Mouse (Mus musculus): ENCODE measurements around the gene Nav1.

Gene Nav1

GRCm38 (mm10) chr1:135607019-135607418 is at the start of gene Nav1:
Gene Nav1, minus strand, starts transcription at chr1:135607295.
- DNase-seq: no peak

DNA sequence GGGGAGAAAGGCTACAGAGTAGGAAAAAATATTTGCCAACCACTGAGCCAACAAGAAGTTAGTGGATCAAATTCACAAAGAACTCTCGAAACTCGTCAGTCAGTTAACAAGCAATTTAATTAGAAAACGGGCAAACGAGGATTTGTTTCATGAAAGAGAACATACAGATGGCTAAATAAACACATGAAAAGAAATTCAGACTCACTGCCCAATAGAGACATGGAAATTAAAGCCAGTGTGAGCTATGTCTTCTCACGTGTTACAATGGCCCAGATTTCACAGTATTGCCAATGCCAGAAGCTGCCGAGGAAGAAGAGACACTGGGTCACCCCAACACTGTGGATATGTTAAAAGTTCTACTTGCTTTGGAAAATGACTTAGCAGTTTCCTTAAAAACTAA is 46.8 kb upstream of the Nav1 start:
- no peak for DNase-seq

DNA sequence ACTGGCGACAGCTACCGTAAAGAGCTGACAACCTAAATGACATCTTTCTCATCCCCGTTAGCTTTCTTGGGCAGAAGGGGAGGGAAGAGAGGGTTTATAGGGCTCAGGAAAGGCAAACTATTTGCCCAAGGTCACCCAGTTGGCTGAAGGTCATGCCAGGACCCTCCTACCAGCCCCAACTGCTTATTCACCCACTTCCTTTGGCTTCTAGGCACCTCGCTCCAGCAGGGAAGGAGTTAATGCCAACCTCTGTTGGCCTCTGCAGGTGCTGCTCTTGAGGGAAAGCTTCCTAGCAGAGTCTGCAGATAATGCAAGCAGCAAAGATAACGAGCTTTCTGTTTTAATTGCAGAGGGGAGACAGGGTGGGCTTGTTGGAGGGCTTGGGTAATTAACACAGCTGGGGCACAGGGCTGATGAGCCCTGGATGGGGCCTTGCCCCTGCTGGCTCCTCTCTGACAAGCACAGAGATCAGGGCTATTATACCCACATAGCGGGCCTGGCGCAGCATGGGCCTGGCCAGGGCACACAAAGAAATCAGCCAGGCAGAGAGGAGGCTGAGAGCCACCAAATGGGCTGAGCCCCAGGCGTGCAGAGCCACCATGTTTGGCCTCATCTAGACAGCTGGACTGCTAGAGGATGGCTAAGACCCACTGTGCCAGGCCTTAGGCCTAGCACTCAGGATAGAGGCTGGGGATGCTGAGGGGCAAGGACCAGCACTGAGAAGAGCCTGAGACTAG is 38.5 kb upstream of the Nav1 start:
- DNase-seq: no peak

DNA sequence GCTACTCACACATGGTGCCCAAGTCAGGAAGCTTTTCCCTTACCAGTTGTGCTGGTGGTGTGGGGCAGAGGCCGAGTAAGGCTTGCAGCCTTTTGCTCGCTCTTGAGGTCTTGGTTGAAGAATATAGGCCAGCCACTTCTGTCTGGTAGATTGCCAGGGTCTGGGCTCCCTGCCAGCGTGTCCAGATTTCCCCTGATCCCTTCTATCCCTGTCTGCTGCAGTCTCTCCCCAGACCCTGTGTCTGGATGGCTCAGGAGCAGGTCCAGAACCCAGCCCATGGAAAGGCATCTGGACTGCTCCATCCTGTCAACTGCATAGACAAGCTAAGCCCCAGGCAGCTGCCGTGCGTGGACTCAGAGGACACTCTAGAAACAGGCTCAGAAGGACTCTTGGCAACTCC is 37.0 kb upstream of the Nav1 start:
- no peak for DNase-seq

GRCm38 (mm10) chr1:135643691-135644090 is 36.6 kb upstream of the Nav1 start:
- DNase-seq: no peak

DNA sequence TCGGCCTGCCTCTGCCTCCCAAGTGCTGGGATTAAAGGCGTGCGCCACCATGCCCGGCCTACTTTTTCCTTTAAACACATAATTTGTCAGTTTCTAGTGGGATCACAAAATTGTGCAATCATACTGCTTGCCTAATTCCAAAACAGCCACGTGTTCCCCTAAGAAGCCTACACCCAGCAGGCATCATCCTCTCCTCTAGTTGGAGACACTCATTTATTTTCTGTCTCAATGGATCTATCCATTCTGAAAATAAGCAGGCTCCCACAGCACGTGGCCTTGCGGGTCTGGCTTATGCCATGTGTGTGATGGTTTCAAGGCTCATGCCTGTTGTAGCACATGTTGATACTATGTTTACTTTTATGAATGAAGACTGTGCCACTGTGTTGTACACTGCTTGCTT is 32.8 kb upstream of the Nav1 start:
- DNase-seq: no peak

DNA sequence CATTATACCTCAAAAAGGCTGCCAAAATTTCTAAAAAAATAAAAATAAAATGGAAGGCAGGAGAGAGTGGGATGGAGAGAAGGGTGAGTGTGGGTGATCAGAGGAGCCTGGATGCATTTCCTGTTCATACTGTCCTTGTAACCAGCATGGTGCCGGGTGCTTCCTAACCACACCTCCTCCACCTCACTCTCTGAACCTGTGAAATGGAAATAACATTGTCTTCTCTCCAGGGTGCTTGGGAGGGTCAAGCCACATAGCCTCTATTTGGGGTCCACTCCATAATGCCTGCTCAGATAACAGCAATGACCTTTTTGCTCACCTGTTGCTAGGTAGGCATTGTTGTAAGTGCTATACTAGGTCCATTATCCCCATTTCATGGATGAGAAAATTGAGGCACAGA is 32.0 kb upstream of the Nav1 start:
- DNase-seq: no peak

GRCm38 (mm10) chr1:135637574-135638008 is 30.5 kb upstream of the Nav1 start:
- no peak for DNase-seq

GRCm38 (mm10) chr1:135636111-135636511 is 29.0 kb upstream of the Nav1 start:
- DNase-seq: no peak

- no peak for DNase-seq
These were observed 28.4 kb upstream of the Nav1 start for GRCm38 (mm10) chr1:135635323-135636064.

GRCm38 (mm10) chr1:135634791-135635190 is 27.7 kb upstream of the Nav1 start:
- no peak for DNase-seq

- no peak for DNase-seq
These were observed 26.8 kb upstream of the Nav1 start for GRCm38 (mm10) chr1:135633884-135634283.

DNA sequence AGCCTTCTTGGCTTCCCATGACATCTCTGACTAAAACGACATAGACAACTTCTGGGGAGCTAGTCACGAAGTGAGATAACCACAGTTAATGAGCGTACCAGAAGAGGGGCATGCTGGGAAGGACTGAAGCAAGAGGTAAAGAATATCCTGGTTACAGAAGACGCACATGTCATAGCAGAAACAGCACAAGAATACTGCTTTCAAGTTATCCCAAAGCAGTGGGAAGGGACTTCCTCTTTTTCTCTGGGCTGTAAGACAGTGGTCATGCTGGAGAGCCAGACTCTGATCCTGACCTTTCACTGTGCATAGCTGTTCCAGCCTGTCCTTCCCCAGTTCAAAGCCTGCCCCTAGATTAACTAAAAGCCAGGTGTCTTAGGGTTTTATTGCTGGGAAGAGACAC is 26.4 kb upstream of the Nav1 start:
- no peak for DNase-seq

GRCm38 (mm10) chr1:135632199-135632598 is 25.1 kb upstream of the Nav1 start:
- no peak for DNase-seq

DNA sequence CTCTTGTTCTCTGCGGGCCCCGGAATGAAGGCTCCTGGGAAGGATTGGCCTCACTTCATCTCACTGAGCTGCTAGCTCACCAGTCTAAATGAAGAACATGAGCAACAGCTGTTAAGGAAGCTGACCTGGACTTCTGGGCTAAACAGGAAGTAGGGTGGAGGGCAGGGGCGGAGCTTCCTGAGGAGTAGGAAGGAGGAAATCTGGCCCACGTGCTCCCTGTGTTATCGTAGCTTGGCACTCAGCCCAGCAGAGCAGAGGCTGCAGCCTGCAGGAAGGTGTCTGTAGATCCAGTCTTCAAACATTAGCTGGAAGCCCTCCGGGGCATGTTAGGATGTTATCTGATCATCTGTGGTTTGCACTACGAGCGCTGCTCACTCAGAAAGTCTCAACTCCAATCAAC is 24.4 kb upstream of the Nav1 start:
- peak; percentile 41 for DNase-seq

- DNase-seq: no peak
These were observed 22.8 kb upstream of the Nav1 start for GRCm38 (mm10) chr1:135629846-135630245.

- DNase-seq: no peak
These were observed 19.1 kb upstream of the Nav1 start for GRCm38 (mm10) chr1:135626218-135626617.

DNA sequence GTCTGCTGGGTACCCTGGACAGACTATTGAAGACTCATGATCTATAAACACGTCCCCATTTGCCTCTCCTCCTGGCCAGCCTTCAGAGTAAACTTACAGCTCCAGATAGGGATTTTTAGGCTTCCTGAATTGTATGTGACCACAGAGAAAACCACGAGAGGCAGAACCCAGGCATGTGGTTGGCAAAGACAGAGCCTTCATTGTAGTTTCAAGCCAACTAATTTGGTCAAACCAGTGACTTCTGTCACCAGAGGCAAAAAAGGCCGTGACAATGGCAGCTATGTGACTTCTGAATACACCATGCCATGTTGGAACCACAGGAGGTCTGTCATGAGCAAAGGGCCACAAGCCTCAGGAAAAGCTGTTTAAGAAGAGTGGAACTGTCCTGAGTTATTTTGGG is 18.6 kb upstream of the Nav1 start:
- no peak for DNase-seq

- no peak for DNase-seq
These were observed 17.6 kb upstream of the Nav1 start for GRCm38 (mm10) chr1:135624646-135625045.

DNA sequence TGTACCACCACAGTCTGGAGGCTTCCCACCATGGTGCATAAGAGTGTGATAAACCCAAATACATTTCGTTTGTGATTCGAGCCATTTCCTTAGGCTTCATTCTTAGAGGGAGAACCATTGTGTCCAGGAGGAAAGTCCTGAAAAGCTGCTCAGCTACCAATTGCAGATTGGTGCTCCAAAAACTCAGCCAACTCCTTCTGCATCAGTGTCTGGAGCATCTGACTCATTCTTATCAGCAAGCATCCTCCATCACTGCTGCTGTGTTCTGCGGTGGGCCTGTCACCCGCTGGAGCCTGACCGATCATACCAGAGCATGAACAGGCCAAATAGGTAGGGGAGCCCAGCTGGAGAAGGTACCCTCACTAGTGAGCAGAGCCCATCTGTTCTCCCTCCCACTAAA is 16.0 kb upstream of the Nav1 start:
- DNase-seq: no peak

GRCm38 (mm10) chr1:135621307-135621706 is 14.2 kb upstream of the Nav1 start:
- no peak for DNase-seq

DNA sequence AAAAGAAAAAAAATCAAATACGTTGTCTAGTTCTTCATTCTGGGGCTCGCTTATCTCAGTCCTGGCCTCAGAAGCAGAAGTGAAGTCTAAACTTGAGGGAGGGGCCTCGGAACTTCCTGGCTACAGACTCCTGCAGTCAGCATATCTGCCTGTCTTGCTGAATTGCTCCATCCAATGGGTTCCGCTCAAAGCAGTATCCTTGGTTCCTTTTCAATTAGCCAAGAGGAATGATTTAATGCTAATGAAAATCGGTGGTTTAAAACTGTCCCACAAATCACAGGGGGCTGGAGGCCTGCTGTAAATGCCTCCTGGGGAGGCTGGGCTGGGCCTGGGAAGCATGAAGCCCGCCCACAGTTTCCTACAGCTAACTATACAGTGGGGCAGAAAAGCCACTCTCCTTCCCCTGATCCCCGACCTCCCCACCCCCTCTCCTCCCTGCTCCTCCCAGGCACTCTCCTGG is 12.9 kb upstream of the Nav1 start:
- no peak for DNase-seq

- DNase-seq: no peak
These were observed 12.0 kb upstream of the Nav1 start for GRCm38 (mm10) chr1:135619130-135619529.

- no peak for DNase-seq
These were observed 10.2 kb upstream of the Nav1 start for GRCm38 (mm10) chr1:135617344-135617743.

Measured in thymus, postnatal 25 days (tissue).